Mouse (Mus musculus) layer of hippocampus, adult 8-10 months (tissue): ENCODE measurements around the gene Ntng1. TPM values are rescaled to one million over a fixed set of nuclear protein-coding genes. Genes with fewer than 3 reads are reported as not detected.
"Not testable (repeated sequence)": the region's sequence is repeated elsewhere in the genome, so short reads cannot be mapped to it uniquely, and the experiment has no call there.

ENCODE experiments used
- DNase-seq, 2 experiments: peaks; one replicate each; pipeline ENCODE4 v3.0.0; 2022; ENCODE audit warnings: low spot score in 2 of 2
- total RNA-seq, 4 experiments: library from RNA; stranded (reverse); gene quantifications; 2 replicates each; pipeline ENCODE4 v1.2.4; 2022

The Ntng1 gene
- total RNA-seq, 4 experiments from 2014 or later, result 37.3 to 48.3 (median 41.2) TPM

DNA sequence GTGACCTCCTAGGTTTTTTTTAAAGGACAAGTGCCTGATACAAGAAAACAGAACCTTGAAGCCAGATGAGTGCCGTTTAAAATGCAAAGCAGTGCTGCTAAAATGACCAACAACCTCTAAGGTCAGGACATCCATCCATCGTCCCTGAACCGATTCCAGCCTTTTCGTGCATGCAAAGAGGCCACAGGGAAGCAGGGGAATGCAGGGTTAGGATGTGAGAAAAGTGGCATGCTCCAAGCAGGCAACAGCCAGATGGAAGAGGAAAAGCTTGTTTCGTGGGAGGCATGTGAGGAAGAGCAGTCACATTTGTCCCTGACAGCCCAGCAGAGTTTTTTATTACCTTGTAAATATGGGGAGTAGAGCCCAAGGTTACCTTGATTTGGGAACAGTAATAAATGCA is 360.6 kb downstream of the Ntng1 start:
- DNase-seq, result peak in 1 of 2 experiments; percentile 21

DNA sequence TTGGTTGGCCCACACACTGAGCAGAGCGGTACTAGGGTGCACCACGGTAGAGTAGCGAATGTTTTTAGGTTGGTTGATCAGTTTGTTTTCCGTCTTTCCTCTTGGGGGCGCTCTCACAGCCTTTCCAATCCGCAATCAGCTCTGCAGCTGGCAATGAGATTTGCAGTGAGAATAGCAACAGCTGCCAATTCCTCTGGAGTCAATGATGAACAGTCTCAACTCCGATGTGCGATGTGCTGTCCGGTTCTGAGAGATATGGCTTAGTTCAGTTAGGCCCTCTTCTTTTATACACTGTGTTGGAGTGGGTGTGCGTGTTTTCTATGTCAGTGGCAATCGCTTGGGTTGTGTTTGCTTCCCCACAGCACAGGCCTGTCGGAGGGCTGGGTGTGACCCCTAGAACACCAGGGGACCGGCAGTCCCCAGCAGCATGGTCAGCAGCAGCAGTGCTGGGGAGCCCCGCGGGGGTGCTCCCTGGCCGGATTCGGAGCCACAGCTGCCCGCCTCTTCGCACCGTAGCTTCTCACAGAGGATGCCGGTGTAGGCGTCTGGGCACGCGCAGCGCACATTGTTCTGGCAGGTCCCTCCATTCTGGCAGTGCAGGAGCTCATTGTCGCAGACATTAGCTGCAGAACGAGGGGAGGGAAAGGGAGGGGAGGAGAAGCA is 361.4 kb downstream of the Ntng1 start:
- peak; percentile 64 to 80 for DNase-seq

DNA sequence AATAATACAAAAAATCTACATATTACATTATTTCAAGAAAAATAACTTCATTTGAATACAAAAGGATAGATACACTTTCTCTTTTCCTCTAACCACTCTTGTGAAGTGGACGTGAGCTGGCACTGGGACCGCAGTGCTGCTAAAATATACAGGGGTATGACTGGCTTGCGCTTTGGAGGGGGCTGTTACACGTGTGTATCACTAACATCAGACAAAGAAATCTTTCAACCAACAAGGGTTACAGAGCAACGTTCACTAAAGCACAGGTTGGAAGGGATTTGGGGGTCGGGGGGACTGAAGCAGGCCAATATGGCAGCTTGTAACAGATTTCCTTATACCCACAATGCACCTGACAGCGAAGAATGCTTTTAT is 361.9 kb downstream of the Ntng1 start:
- DNase-seq, result no peak

DNA sequence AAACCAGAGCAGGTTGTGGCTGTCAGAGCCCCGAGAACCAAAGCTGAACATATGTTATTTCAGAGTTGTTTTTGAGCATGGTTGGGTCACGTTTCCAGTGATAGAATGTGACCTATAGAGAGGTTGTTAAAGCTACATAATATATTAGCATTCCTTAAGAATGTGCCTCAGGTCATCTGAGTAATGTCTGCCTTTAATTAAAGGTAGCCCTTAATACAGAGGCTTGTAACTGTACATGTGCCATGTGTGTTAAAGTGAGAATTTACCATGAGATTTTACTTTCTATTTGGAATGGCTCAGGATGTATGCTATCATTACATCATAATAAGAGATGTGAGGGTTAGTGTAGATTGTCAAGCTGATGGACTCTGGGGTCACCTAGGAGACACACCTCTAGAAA is 368.6 kb downstream of the Ntng1 start:
- DNase-seq, result no peak

- no peak for DNase-seq
These were observed 371.7 kb downstream of the Ntng1 start for GRCm38 (mm10) chr3:109772120-109772519.

- no peak for DNase-seq
These were observed 376.9 kb downstream of the Ntng1 start for GRCm38 (mm10) chr3:109766939-109767338.

DNA sequence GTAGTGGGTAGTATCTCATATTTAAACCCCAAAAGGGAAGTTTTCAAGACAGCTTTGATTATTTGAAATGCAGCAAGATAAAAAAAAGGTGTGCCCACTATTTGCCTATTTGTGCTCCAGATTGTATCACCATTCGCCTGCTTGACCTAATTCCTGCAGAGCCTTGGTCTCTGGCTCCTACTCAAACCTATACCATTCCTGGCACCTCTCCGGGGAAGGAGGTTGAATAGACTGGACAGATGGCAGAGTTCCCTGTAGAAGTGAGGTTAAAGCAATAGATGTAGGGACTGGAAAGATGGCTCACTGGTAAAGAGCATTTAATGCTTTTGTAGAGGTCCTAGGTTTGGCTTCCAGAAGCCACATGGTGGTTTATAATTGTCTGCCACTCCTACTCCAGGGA is 378.2 kb downstream of the Ntng1 start:
- no peak for DNase-seq

DNA sequence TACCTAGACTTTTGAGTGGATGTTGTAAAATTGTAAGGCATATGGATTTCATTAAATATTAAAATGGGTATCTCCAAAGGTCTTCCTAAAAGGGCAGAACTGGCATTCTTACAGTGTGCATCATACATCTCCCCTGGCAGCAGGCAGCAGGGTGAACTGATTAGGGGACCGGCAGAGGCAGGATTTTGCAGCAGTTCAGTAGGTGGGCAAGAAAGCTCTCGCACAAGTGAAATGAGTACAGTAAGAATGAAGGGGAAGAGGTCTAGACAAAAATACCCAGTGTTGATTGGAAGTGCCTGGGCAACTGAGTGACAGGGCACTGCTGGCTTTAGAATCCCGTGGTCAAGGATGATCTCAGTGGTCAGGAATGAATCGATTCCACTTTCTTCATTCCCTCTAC is 378.7 kb downstream of the Ntng1 start:
- DNase-seq, result no peak

DNA sequence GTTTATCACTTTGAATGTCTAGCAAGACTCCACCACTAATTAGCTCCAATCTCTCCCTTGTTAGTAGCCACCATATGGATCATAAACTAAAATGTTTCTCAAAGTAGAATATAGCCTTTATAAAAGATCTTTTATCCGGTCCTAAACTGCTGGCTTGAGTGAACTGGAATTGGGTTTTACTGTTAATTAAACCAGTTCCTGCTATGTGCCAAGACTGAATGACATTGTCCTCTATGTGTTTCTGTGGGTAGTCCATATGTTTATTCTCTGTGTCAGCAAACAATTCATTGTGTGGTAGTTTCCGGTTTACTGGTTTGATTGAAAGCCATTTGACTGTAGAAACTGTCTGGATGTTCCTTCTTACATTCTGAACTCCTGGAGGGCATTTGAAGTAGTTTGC is 387.4 kb downstream of the Ntng1 start:
- DNase-seq, result no peak

DNA sequence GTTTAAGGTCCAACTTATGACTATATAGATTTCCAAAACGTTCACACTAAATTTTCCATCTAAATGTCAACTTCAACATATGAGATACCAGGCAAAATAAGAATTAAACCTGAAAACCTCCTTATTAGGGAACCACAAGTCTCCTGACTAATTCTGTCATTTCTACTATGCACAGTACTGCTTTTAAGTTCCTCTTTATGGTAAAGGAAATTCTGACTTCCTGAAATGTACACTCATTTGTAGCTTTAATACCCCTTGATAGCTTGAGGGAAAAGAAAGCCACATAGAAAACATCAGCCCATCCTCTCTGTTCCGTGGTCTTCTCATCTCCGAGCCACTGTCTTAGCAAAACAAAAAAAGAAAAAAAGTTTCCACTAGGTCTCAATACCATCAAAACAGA is 396.2 kb downstream of the Ntng1 start:
- DNase-seq, result not testable (repeated sequence)

DNA sequence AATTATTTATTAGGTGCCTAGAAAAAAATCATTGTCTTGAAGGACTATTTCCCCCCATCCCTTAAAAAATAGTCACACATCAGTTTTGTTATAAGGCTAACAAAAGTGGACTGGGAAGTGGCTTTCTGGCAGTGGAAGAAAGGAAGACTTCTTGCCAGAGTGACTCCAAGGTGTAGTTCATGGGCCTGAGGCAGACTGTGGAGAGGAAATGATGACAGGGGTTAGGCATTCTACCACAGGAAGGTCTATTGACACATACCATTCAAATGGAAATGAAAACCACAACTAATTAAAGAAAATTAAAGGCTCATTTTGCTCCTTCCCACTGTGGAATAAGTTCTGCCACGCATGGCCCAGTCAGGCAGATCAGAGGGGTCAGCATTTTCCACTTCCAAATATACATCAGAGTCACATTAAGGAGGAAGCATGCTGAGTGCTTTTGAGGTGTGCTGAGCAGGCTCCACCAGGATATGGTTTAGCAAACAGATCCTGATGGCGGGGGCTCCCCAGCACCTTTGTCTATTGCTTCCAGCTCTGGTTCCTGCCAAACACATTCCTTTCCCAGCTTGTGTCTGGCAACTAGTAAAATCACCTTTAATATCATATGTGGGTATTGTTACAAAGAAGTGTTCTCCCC is 403.2 kb downstream of the Ntng1 start:
- no peak for DNase-seq

GRCm38 (mm10) chr3:109732327-109733182 is 411.3 kb downstream of the Ntng1 start:
- peak in 1 of 2 experiments; percentile 14 for DNase-seq

DNA sequence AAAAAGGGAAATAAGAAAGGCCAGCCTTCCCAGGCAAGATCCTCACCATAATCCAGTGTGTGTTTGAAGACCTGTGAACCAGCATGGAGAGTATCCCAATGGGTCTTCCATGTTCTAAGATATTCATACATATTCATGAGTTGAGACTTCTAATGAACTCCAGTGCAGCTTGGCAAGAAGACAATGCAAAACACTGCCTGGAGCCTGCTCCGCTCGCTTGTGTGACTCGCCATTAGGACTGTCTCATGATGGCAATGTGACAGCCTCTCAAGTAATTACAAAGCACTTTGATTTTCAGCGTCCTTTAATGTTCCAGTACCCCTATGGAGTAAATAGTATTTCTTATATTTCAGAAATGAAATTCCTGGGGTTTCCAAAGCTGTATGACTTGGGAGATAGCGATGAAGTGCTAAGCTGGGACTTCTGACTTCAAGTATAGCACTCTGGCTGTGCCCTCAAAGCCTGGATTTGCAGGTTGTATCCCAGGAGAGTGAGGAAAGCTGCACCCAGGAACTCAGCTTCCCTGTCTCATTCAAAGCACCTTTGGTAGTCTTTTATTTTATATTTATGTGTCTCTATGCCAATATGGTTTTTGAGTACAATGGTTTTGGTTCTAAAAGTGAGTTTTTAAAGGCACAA is 412.1 kb downstream of the Ntng1 start:
- no peak for DNase-seq

Other genes with a start within 250 kb of the Ntng1 start
- 10 to 100 TPM; 14.0 to 17.3 (median 16.0) TPM for gene Prmt6, start 107.0 kb upstream of the Ntng1 start, total RNA-seq